ENCODE assay signal across 23 mouse cellular contexts in genomic region chr8:119935541-119935940, GRCm38 (mm10). TPM values are rescaled to one million over a fixed set of nuclear protein-coding genes. Genes with fewer than 3 reads are reported as not detected.
DNase-seq lines count a peak whose midpoint lies in the region; TF ChIP-seq lines count a peak whose summit lies in the region.
"Had no signal": no experiment of that assay in that cellular context is flagged by ENCODE, and none has a peak within 500 bp of the region (broad histone marks: within the 10 kb centered on the region; RNA-seq: fewer than 3 reads in every experiment).

No protein-coding gene starts in this region.

- H3K27ac ChIP-seq in kidney, adult 2 months (ENCODE audit: insufficient read depth, low read depth, low read length): no peak overlapping the region
- H3K27ac ChIP-seq: forebrain, embryonic 15.5 days; hindbrain, embryonic 14.5 days; kidney, postnatal 0 days; left cerebral cortex, adult 2 months; midbrain, embryonic 10.5 days had no signal

- peaks cover 20% of the 10 kb centered on the region; the same call in 1 of the 2 replicates for H3K4me1 ChIP-seq in kidney, adult 2 months (ENCODE audit: control insufficient read depth, insufficient read depth, low read length)

- no peak for TF ChIP-seq CTCF in kidney, adult 2 months (conservative IDR thresholded peaks at IDR 0.05; ENCODE audit: insufficient read depth, insufficient read length, low read depth, low read length)

- peak; percentile 78 for DNase-seq in kidney, adult 2 months
- no peak for DNase-seq in kidney, postnatal 4 days
- DNase-seq in NIH3T3 (ENCODE audit: low read depth): peak; percentile 20
- peak; percentile 36 to 37 for DNase-seq in heart, adult 9 months (ENCODE audit: low spot score in 2 of 2)
- DNase-seq in heart, postnatal 10 days: peak; percentile 62 to 64
- DNase-seq in neural tube, embryonic 10.5 days (ENCODE audit: extremely low spot score, low spot score): no peak
- no peak for DNase-seq in embryo, embryonic 10.5 days (ENCODE audit: low spot score)
- DNase-seq: adrenal gland, postnatal 10 days; cerebellum, postnatal 10 days; gastrocnemius, postnatal 36 days; layer of hippocampus, adult 9-11 months; left cerebral cortex, postnatal 4 days; liver; lung, adult 2 months; lung, postnatal 4 days; thymus, postnatal 14 days had no signal

- intact Hi-C loops in heart, postnatal 10 days (cut with DNase I): no loop called here

- no peak for TF ChIP-seq POLR2A in kidney, adult 2 months (IDR thresholded peaks at IDR 0.05; ENCODE audit: low read depth, low read length)

- H3K4me3 ChIP-seq in kidney, adult 2 months (ENCODE audit: insufficient read depth, low read depth, low read length): no peak overlapping the region
- H3K4me3 ChIP-seq: forebrain, embryonic 15.5 days; left cerebral cortex, adult 2 months; midbrain, embryonic 10.5 days had no signal

- no peaks in the 10 kb centered on the region for H3K36me3 ChIP-seq in kidney, adult 2 months (ENCODE audit: control insufficient read depth, insufficient read depth, low read length)

- H3K27me3 ChIP-seq in kidney, adult 2 months (replicated peaks; ENCODE audit: control insufficient read depth, insufficient read depth, low read length): no peaks in the 10 kb centered on the region
- H3K27me3 ChIP-seq: forebrain, embryonic 15.5 days had no signal

- 40% methylated on average over 6 of the region's 6 CpGs for WGBS in kidney, adult 2 months

RNA-seq across cellular contexts. Expression of gene Gm20388, which starts 24.9 kb away (rescaled TPM):
- polyA plus RNA-seq in kidney, adult 2 months (2012; rRNA removed): 49.7 and 53.6 TPM in 2 replicates
- 1 to 10 TPM; 2.0 to 2.2 TPM for total RNA-seq in heart, postnatal 10 days (2021)
- polyA plus RNA-seq: embryonic facial prominence, embryonic 14.5 days; forebrain, embryonic 15.5 days; hindbrain, embryonic 14.5 days; kidney, postnatal 0 days; neural tube, embryonic 11.5 days had no signal

RNA-seq across cellular contexts. Expression of gene Usp10, which starts 25.4 kb away (rescaled TPM):
- polyA plus RNA-seq in kidney, adult 2 months (2012; rRNA removed): 121 and 135 TPM in 2 replicates
- total RNA-seq in heart, postnatal 10 days (2021): 10 to 100 TPM; 57.2 to 69.2 TPM

RNA-seq across cellular contexts. Expression of gene Crispld2, which starts 56.7 kb away (rescaled TPM):
- polyA plus RNA-seq in kidney, adult 2 months (2012; rRNA removed): 16.7 and 19.7 TPM in 2 replicates
- total RNA-seq in heart, postnatal 10 days (2021): 10 to 100 TPM; 10.6 to 14.8 TPM

Comparison
In these comparisons a context has a peak if more than half of its experiments do, and no peak if none do; other contexts are left out.
1. DNase-seq: peak in kidney, adult 2 months (single experiment), NIH3T3 (single experiment), heart, adult 9 months (2 of 2) and heart, postnatal 10 days (2 of 2); none in kidney, postnatal 4 days (0 of 2), neural tube, embryonic 10.5 days (single experiment) and embryo, embryonic 10.5 days (single experiment).